Mouse (Mus musculus) lung, embryonic 16.5 days (tissue): ENCODE results near the gene Stat2. TPM values are rescaled to one million over a fixed set of nuclear protein-coding genes. Genes with fewer than 3 reads are reported as not detected.
A peak's percentile ranks its signal among the peaks of the same experiment; 100 is the strongest.

Experiments
- ATAC-seq: fragments of 200-750 bp; cut with Nextera tagmentation; 2 replicates; pipeline ENCODE4 v1.8.0; 2017; ENCODE audit warnings: low read depth, mild to moderate bottlenecking, moderate library complexity
- H3K27ac ChIP-seq: fragments of 300-500 bp; sonication (generic); 2 replicates; pipeline ENCODE4 v1.5.1; 2014; ENCODE audit warnings: mild to moderate bottlenecking, control low read depth, low read length
- H3K27me3 ChIP-seq: fragments of 300-500 bp; sonication (generic); 2 replicates; pipeline ENCODE4 v1.6.1; 2014; ENCODE audit warnings: low read depth, low read length, mixed read lengths; ENCODE audit not compliant: control insufficient read depth, insufficient read depth
- H3K36me3 ChIP-seq: fragments of 300-500 bp; sonication (generic); 2 replicates; pipeline ENCODE4 v1.6.1; 2014; ENCODE audit warnings: low read length; ENCODE audit not compliant: control insufficient read depth, insufficient read depth
- H3K4me1 ChIP-seq: fragments of 300-500 bp; sonication (generic); replicated peaks from 2 replicates; pipeline ENCODE4 v1.6.1; 2014; ENCODE audit warnings: low read length, mixed read lengths; ENCODE audit not compliant: control insufficient read depth, insufficient read depth
- H3K4me2 ChIP-seq: fragments of 300-500 bp; sonication (generic); 2 replicates; pipeline ENCODE4 v1.6.1; 2014; ENCODE audit warnings: low read depth, low read length, control low read depth
- H3K4me3 ChIP-seq: fragments of 300-500 bp; sonication (generic); 2 replicates; pipeline ENCODE4 v1.5.1; 2014; ENCODE audit warnings: mild to moderate bottlenecking, low read length, control low read depth
- H3K9ac ChIP-seq: fragments of 300-500 bp; sonication (generic); 2 replicates; pipeline ENCODE4 v1.6.1; 2014; ENCODE audit warnings: low read length, control low read depth
- H3K9me3 ChIP-seq: fragments of 300-500 bp; sonication (generic); 2 replicates; pipeline ENCODE4 v1.6.1; 2016; ENCODE audit warnings: low read length; ENCODE audit not compliant: control insufficient read depth
- WGBS: fragments of 180-500 bp; shearing (Covaris S2); extraction: QIAGEN DNeasy Blood & Tissue Kit; methylation state at CpG from one replicate; pipeline ENCODE4 v1.1.7; 2014; 5-methylcytosine and 5-hydroxymethylcytosine counted together
- polyA plus RNA-seq: library from polyadenylated mRNA; unstranded; fragments of >200 nt; fragmentation: Nextera tagmentation; extraction: Ambion mirVana; gene quantifications from 2 replicates; pipeline ENCODE4 v1.2.1, GENCODE M21; 2015

Stat2 gene
- polyA plus RNA-seq, 1 experiment from 2014 or later: 13.1 TPM

- peak within 1 kb of the TSS; percentile 67 for H3K4me3 ChIP-seq
- H3K27me3 ChIP-seq: no peaks in the 10 kb centered on the region
- 0 out of 2 replicates have a peak, but pooled peaks cover 3% of the 10 kb centered on the region for H3K36me3 ChIP-seq
- peak within 1 kb of the TSS; percentile 97 for H3K27ac ChIP-seq
- peak; percentile 99 for ATAC-seq
- H3K9ac ChIP-seq: peak within 1 kb of the TSS; percentile 88
- WGBS: under 1% methylated on average over 37 of the region's 37 CpGs
- peak within 1 kb of the TSS; percentile 75 for H3K4me2 ChIP-seq
- peaks cover 10% of the 10 kb centered on the region for H3K4me1 ChIP-seq
- no peaks in the 10 kb centered on the region for H3K9me3 ChIP-seq
Measured at GRCm38 (mm10) chr10:128303126-128304021, 33.0 kb downstream of the Stat2 start, which contains the start of gene Pan2. Gene Pan2, plus strand, starts transcription at chr10:128303335.

DNA sequence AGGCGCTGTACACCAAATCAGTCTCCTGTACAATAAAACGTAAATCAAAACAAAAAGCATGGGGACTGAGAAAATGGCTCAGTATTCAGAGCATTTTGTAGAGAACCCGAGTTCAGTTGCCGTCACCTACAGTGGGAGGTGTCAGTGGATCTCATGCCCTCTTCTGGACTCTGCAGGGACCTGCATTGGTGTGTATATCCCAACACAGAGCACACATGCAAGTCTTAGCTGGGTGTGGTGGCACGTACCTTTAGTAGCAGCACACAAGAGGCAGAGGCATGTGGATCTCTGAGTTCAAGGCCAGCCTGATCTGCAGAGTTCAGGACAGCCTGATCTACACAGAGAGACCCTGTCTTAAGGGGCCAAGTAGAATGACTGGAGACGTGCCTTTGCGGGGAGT is 39.3 kb downstream of the Stat2 start:
- no peak overlapping the region for H3K9ac ChIP-seq
- H3K4me2 ChIP-seq: no peak overlapping the region
- H3K27ac ChIP-seq: no peak overlapping the region
- no peak overlapping the region for H3K4me3 ChIP-seq
- H3K27me3 ChIP-seq: no peaks in the 10 kb centered on the region
- ATAC-seq: no peak
- 85% methylated on average over 7 of the region's 7 CpGs for WGBS
- peaks cover 30% of the 10 kb centered on the region for H3K36me3 ChIP-seq
- no peaks in the 10 kb centered on the region for H3K9me3 ChIP-seq
- peaks cover 7% of the 10 kb centered on the region for H3K4me1 ChIP-seq

DNA sequence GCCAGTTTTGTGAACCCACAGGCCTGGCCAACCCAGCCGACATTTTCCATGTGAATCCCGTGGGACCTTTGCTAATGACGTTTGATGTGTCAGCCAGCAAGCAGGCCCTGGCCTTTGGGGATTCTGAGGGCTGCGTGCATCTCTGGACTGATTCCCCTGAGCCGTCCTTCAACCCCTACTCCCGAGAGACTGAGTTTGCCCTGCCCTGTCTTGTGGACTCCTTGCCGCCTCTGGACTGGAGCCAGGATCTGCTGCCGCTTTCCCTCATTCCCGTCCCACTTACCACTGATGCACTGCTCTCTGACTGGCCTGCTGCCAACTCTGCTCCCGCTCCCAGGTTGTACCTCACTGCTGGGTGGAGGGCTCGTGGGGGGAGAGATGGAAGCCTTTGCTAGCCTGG is 39.8 kb downstream of the Stat2 start:
- H3K4me1 ChIP-seq: peaks cover 7% of the 10 kb centered on the region
- H3K9ac ChIP-seq: no peak overlapping the region
- ATAC-seq: peak; percentile 82
- no peak overlapping the region for H3K4me2 ChIP-seq
- no peak overlapping the region for H3K4me3 ChIP-seq
- peaks cover 35% of the 10 kb centered on the region for H3K36me3 ChIP-seq
- H3K9me3 ChIP-seq: no peaks in the 10 kb centered on the region
- no peaks in the 10 kb centered on the region for H3K27me3 ChIP-seq
- 36% methylated on average over 11 of the region's 11 CpGs for WGBS
- H3K27ac ChIP-seq: no peak overlapping the region

DNA sequence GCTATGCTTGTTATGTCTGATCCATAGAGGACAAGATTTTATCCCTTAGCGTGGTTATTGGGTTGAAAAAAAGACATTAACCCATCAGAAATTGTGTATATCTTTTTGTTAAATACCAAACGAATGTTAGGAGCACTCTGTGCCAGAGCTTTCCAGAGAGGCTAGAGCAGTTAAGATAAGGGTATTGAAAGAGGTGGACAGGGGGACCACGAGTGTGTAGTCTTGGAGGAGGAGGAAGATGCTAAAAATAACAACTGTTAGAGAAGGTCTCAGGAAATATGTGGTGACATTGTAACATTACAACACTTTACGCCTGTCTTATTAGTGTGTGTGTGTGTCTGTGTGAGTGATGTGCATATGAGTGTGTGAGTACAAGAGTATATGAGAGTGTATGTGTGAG is 40.5 kb downstream of the Stat2 start:
- no peak for ATAC-seq
- H3K4me1 ChIP-seq: peaks cover 7% of the 10 kb centered on the region
- no peak overlapping the region for H3K9ac ChIP-seq
- 56% methylated on average over 4 of the region's 4 CpGs for WGBS
- no peaks in the 10 kb centered on the region for H3K9me3 ChIP-seq
- H3K27ac ChIP-seq: no peak overlapping the region
- no peak overlapping the region for H3K4me3 ChIP-seq
- no peak overlapping the region for H3K4me2 ChIP-seq
- peaks cover 42% of the 10 kb centered on the region for H3K36me3 ChIP-seq
- H3K27me3 ChIP-seq: no peaks in the 10 kb centered on the region

GRCm38 (mm10) chr10:128315578-128315977 is 45.2 kb downstream of the Stat2 start:
- 87% methylated on average over 8 of the region's 8 CpGs for WGBS
- Histone ChIP-seq H3K36me3 (peaks cover 50% of the 10 kb centered on the region), H3K9ac (no peak overlapping the region), H3K9me3 (no peaks in the 10 kb centered on the region), H3K27ac (no peak overlapping the region), H3K4me3 (no peak overlapping the region), H3K4me1 (no peaks in the 10 kb centered on the region), H3K4me2 (no peak overlapping the region), H3K27me3 (no peaks in the 10 kb centered on the region)
- ATAC-seq: no peak

- Histone ChIP-seq H3K36me3 (peaks cover 37% of the 10 kb centered on the region), H3K27me3 (no peaks in the 10 kb centered on the region), H3K4me3 (peak overlapping the region; percentile 80), H3K4me2 (peak overlapping the region; percentile 77), H3K9me3 (no peaks in the 10 kb centered on the region), H3K9ac (0 out of 2 replicates have a peak overlapping the region, but pooled peaks have one; percentile 5), H3K27ac (no peak overlapping the region), H3K4me1 (peaks cover 12% of the 10 kb centered on the region)
- ATAC-seq: no peak
- WGBS: 53% methylated on average over 12 of the region's 12 CpGs
Measured at GRCm38 (mm10) chr10:128321641-128322040, 51.3 kb downstream of the Stat2 start.

DNA sequence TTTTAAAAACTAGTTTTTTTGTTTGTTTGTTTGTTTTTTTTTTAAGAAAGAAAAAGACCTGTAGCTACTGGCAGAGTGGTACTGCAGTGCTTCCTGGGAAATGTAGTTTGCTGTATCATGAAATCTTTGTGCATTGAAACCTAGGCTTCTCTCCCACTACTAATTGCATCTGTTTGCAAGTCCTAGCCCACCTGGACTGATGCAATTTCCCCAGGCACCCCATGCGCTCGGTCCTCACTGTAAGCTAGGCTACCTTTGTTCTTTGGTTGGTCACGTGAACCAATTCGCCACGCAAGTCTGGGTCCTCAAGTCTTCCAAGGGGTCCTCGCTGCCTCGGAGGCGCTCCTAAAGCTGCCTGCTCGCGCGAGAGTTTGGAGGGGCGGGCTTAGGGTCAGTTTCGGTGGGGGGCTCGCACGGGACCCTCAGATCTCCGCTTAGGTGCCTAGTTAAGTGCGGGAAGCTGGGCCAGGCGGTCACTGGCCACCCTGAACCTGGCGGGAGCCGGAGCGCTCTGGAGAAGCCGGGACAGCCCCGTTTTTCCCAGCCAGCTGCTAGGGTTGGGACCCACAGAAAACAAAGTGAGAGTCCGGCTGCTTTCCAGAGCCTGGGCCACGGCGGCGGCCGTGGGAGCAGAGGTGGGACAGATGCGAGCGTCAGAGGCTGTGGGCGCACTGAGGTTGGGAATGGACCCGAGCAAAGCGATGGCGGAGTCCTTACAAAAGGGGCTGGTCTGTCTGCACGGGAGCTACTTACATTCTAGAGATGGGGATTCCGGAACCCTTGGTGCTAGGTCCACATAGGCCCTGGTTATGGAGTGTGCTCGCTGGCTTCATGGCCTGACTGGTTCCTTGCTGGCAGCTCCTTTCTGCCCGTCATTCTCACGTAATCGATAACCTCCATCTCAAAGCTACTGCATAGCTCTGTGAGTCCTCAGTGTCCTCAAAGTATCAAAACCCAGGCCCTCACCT is 52.1 kb downstream of the Stat2 start, which contains the start of gene Cnpy2:
TSS of gene Cnpy2 (plus strand) at position 319 of the 968 bp plus-strand sequence.
- Histone ChIP-seq H3K4me3 (peak within 1 kb of the TSS; percentile 80), H3K4me1 (peaks cover 12% of the 10 kb centered on the region), H3K36me3 (peaks cover 40% of the 10 kb centered on the region), H3K9me3 (no peaks in the 10 kb centered on the region), H3K27ac (peak within 1 kb of the TSS; percentile 96), H3K9ac (peak within 1 kb of the TSS; percentile 98), H3K4me2 (peak within 1 kb of the TSS; percentile 77), H3K27me3 (no peaks in the 10 kb centered on the region)
- ATAC-seq: peak; percentile 95
- WGBS: under 1% methylated on average over 40 of the region's 40 CpGs

DNA sequence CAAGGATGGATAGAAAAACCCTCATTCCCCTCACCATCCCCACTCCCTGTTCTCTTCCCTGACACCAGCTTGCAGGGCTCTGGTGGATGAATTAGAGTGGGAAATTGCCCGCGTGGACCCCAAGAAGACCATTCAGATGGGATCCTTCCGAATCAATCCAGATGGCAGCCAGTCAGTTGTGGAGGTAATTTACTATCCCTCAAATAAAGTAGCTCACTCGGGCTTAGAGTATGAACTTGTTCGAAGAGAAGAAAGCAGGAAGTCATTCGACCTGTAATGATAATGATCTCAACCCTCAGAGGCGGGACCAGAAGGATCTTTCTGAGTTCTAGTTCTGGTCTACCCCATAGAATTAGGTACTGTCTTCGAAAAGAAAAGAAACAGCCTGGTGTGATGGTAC is 53.2 kb downstream of the Stat2 start:
- no peaks in the 10 kb centered on the region for H3K9me3 ChIP-seq
- H3K4me3 ChIP-seq: peak overlapping the region; percentile 80
- peak overlapping the region; percentile 77 for H3K4me2 ChIP-seq
- H3K36me3 ChIP-seq: peaks cover 36% of the 10 kb centered on the region
- no peaks in the 10 kb centered on the region for H3K27me3 ChIP-seq
- H3K9ac ChIP-seq: peak overlapping the region; percentile 98
- WGBS: 68% methylated on average over 8 of the region's 8 CpGs
- no peak overlapping the region for H3K27ac ChIP-seq
- ATAC-seq: no peak
- H3K4me1 ChIP-seq: peaks cover 12% of the 10 kb centered on the region

- ATAC-seq: no peak
- H3K4me3 ChIP-seq: no peak overlapping the region
- no peak overlapping the region for H3K4me2 ChIP-seq
- 93% methylated on average over 8 of the region's 8 CpGs for WGBS
- H3K4me1 ChIP-seq: peaks cover 12% of the 10 kb centered on the region
- H3K27ac ChIP-seq: no peak overlapping the region
- H3K9me3 ChIP-seq: no peaks in the 10 kb centered on the region
- H3K27me3 ChIP-seq: no peaks in the 10 kb centered on the region
- peaks cover 29% of the 10 kb centered on the region for H3K36me3 ChIP-seq
- no peak overlapping the region for H3K9ac ChIP-seq
Measured at GRCm38 (mm10) chr10:128326825-128327224, 56.5 kb downstream of the Stat2 start.
